Mouse (Mus musculus): Measurements from ENCODE around the gene Pcsk7. TPM values are rescaled to one million over a fixed set of nuclear protein-coding genes. Genes with fewer than 3 reads are reported as not detected.

Gene Pcsk7
- total RNA-seq (2021): 10 to 100 TPM; 13.3 to 17.3 TPM
- long read RNA-seq, experiment 1, transcript Pcsk7-201 (17 exons, 3,876 nt): major isoform, 20 of 34 reads
- long read RNA-seq, experiment 1, partial matches to known transcripts: 5 of 34 reads
- long read RNA-seq, experiment 1, other reads (novel, unspliced or antisense): 9 of 34 reads
- long read RNA-seq, experiment 2, transcript Pcsk7-201 (17 exons, 3,876 nt): major isoform, 22 of 31 reads
- long read RNA-seq, experiment 2, partial matches to known transcripts: 2 of 31 reads
- long read RNA-seq, experiment 2, other reads (novel, unspliced or antisense): 7 of 31 reads

GRCm38 (mm10) chr9:45906355-45907077 is at the start of gene Pcsk7, which contains the start of gene Rnf214:
Pcsk7 (plus strand) TSS chr9:45906497.
Rnf214 (minus strand) TSS chr9:45906911.
- peak; percentile 95 for DNase-seq

- no peak for DNase-seq
Measured at GRCm38 (mm10) chr9:45859364-45859763, 46.9 kb upstream of the Pcsk7 start.

- DNase-seq: no peak
Measured at GRCm38 (mm10) chr9:45861813-45862212, 44.5 kb upstream of the Pcsk7 start.

GRCm38 (mm10) chr9:45869181-45869580 is 37.1 kb upstream of the Pcsk7 start:
- DNase-seq: no peak

- DNase-seq: no peak
Measured at GRCm38 (mm10) chr9:45870265-45870664, 36.0 kb upstream of the Pcsk7 start.

- peak; percentile 29 for DNase-seq
Measured at GRCm38 (mm10) chr9:45877928-45878327, 28.4 kb upstream of the Pcsk7 start.

- no peak for DNase-seq
Measured at GRCm38 (mm10) chr9:45893681-45894080, 12.6 kb upstream of the Pcsk7 start.

GRCm38 (mm10) chr9:45905196-45905595 is 1.1 kb upstream of the Pcsk7 start:
- DNase-seq: no peak

GRCm38 (mm10) chr9:45905811-45906237 is 473 bp upstream of the Pcsk7 start:
- peak; percentile 45 for DNase-seq

GRCm38 (mm10) chr9:45907078-45907428 is 756 bp downstream of the Pcsk7 start:
- no peak for DNase-seq

GRCm38 (mm10) chr9:45910995-45911394 is 4.7 kb downstream of the Pcsk7 start:
- DNase-seq: no peak

- DNase-seq: peak; percentile 71
Measured at GRCm38 (mm10) chr9:45911673-45912072, 5.4 kb downstream of the Pcsk7 start.

GRCm38 (mm10) chr9:45915659-45916058 is 9.4 kb downstream of the Pcsk7 start:
- no peak for DNase-seq

- peak; percentile 60 for DNase-seq
Measured at GRCm38 (mm10) chr9:45917041-45917934, 11.0 kb downstream of the Pcsk7 start.

- DNase-seq: no peak
Measured at GRCm38 (mm10) chr9:45919895-45920294, 13.6 kb downstream of the Pcsk7 start.

GRCm38 (mm10) chr9:45929285-45929684 is 23.0 kb downstream of the Pcsk7 start:
- DNase-seq: no peak

GRCm38 (mm10) chr9:45931958-45932357 is 25.7 kb downstream of the Pcsk7 start:
- DNase-seq: no peak

GRCm38 (mm10) chr9:45932571-45933415 is 26.5 kb downstream of the Pcsk7 start:
- no peak for DNase-seq

GRCm38 (mm10) chr9:45935628-45936210 is 29.4 kb downstream of the Pcsk7 start, which contains the start of gene Tagln:
Tagln (minus strand) TSS chr9:45936058.
- peak; percentile 50 for DNase-seq

- DNase-seq: peak; percentile 72
Measured at GRCm38 (mm10) chr9:45936883-45937282, 30.6 kb downstream of the Pcsk7 start.

- no peak for DNase-seq
Measured at GRCm38 (mm10) chr9:45938088-45938487, 31.8 kb downstream of the Pcsk7 start.

Data from gastrocnemius, postnatal 10 days (tissue).